Mouse (Mus musculus): ENCODE results near the gene Pus3. TPM values are rescaled to one million over a fixed set of nuclear protein-coding genes. Genes with fewer than 3 reads are reported as not detected.
"Not testable (repeated sequence)": the region's sequence is repeated elsewhere in the genome, so short reads cannot be mapped to it uniquely, and the experiment has no call there.

Pus3 gene
- total and polyA plus RNA-seq, 2 experiments from 2014 or later = 9.6 to 13.3 TPM

DNA sequence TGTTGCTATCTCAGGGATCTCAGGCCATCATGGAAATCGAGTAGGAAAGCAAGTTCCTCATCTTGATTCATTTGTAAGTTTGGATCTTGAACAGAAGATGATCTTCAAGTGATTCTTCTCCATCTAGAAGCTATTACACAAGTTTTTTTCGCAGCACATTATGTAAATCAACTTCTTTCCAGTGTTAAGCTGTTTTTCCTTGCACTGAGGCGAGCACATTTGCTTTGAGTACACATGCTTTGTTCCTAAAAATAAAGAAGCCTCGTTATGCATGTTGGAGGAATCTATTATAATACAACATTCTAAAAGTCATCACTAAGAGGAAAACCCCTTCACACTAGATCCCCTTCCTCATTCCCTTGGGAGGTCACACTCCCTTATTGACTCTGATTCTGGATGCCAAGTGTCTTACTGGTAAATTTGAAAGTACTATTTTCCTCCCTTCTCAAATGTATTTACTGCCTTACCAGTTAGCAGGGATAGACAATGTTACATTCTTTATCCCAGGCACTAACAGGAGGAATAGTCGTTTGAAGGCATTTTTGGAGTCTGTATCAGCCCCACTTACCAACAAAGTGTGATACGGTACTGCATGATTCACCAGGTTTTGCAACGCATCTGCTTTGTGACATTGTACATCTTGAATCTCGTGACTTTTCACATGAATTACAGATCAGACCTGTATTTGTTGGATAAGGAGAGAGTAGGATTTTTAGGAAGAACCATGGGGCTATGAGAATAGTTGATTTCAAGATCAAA lies 49.4 kb downstream of the Pus3 start:
- Histone ChIP-seq H3K9me3 (ENCODE audit: low read length) (no peaks in the 10 kb centered on the region), H3K27ac (ENCODE audit: low read depth, low read length) (no peak overlapping the region), H3K4me3 (ENCODE audit: low read depth, low read length) (no peak overlapping the region), H3K36me3 (ENCODE audit: insufficient read depth, low read length) (no peaks in the 10 kb centered on the region), H3K9ac (replicated peaks; ENCODE audit: low read length, poor library complexity, severe bottlenecking) (no peak overlapping the region), H3K4me2 (ENCODE audit: low read depth, low read length, poor library complexity, severe bottlenecking) (no peak overlapping the region), H3K27me3 (ENCODE audit: insufficient read depth, low read length) (no peaks in the 10 kb centered on the region), H3K4me1 (ENCODE audit: insufficient read depth, low read length) (no peaks in the 10 kb centered on the region)
- 64% methylated on average over 8 of the region's 8 CpGs for WGBS
- ATAC-seq (ENCODE audit: low FRiP score) (no peak), DNase-seq (ENCODE audit: low spot score) (no peak)
- TF ChIP-seq CTCF (IDR thresholded peaks at IDR 0.05) = no peak

DNA sequence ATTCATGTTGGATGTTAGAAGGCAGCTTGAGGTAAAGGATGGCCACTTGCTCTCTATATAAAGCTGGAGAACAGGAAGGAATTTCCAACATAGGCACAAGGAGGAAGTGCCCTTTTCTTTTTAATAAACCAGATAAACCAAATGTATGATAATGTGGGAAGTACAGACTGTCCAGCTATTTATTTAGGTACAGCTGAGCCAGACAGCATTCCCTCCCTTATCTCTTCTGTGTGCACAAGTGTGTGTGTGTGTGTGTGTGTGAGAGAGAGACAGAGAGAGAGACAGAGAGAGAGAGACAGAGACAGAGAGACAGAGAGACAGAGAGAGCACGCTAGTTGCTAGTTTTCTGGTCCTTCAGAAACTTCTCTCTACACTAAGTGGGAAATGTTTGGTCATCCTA lies 53.4 kb downstream of the Pus3 start, which contains the start of gene Pate4:
Pate4 (minus strand) TSS at position 101 of the 400 bp plus-strand sequence.
- ATAC-seq (ENCODE audit: low FRiP score) (no peak), DNase-seq (ENCODE audit: low spot score) (no peak)
- WGBS = 82% methylated on average over 1 of the region's 1 CpGs
- H3K9ac ChIP-seq (replicated peaks; ENCODE audit: low read length, poor library complexity, severe bottlenecking) = no peak within 1 kb of the TSS
- no peaks in the 10 kb centered on the region for H3K4me1 ChIP-seq (ENCODE audit: insufficient read depth, low read length)
- no peak for TF ChIP-seq CTCF (IDR thresholded peaks at IDR 0.05)
- no peaks in the 10 kb centered on the region for H3K27me3 ChIP-seq (ENCODE audit: insufficient read depth, low read length)
- H3K36me3 ChIP-seq (ENCODE audit: insufficient read depth, low read length) = no peaks in the 10 kb centered on the region
- H3K4me2 ChIP-seq (ENCODE audit: low read depth, low read length, poor library complexity, severe bottlenecking) = no peak within 1 kb of the TSS
- H3K4me3 ChIP-seq (ENCODE audit: low read depth, low read length) = no peak within 1 kb of the TSS
- H3K27ac ChIP-seq (ENCODE audit: low read depth, low read length) = no peak within 1 kb of the TSS
- no peaks in the 10 kb centered on the region for H3K9me3 ChIP-seq (ENCODE audit: low read length)

DNA sequence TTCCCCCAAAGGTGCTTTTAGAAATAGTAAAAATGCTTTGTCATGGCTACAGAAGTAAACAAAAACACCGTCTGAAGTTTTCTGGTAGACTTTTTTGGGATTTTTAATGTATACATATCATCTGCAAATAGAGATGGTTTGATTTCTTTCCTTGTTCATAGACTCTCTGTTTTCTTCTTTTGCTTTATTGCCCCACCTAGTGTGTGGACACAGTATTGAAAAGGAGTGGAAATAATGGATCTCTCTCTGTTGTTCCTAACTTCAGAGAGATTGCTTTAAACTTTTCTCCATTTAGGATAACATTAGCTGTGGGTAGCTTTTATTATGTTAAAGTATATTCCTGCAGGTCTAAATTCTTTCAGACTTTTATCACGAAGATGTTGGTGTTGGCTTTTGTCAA lies 55.6 kb downstream of the Pus3 start:
- Histone ChIP-seq H3K36me3 (ENCODE audit: insufficient read depth, low read length) (no peaks in the 10 kb centered on the region), H3K27me3 (ENCODE audit: insufficient read depth, low read length) (no peaks in the 10 kb centered on the region), H3K4me3 (ENCODE audit: low read depth, low read length) (no peak overlapping the region), H3K9me3 (ENCODE audit: low read length) (no peaks in the 10 kb centered on the region), H3K9ac (replicated peaks; ENCODE audit: low read length, poor library complexity, severe bottlenecking) (no peak overlapping the region), H3K27ac (ENCODE audit: low read depth, low read length) (no peak overlapping the region), H3K4me2 (ENCODE audit: low read depth, low read length, poor library complexity, severe bottlenecking) (no peak overlapping the region), H3K4me1 (ENCODE audit: insufficient read depth, low read length) (no peaks in the 10 kb centered on the region)
- TF ChIP-seq CTCF (IDR thresholded peaks at IDR 0.05) = peak; percentile 54
- no peak for ATAC-seq (ENCODE audit: low FRiP score)
- no peak for DNase-seq (ENCODE audit: low spot score)
- 27% methylated on average over 2 of the region's 2 CpGs for WGBS

DNA sequence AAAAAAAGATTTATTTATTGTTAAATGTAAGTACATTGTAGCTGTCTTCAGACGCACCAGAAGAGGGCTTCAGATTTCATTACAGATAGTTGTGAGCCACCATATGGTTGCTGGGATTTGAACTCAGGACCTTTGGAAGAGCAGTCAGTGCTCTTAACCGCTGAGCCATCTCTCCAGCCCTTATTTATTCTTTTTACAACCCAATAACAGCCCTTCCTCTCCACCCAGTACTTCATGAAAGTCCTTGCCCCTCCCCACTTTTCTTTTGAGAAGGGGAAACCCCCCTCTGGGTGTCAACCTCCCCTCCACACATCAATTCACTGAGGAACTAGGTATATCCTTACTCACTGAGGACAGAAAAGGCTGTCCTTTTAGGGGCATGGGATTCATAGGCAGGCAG lies 58.4 kb downstream of the Pus3 start:
- 69% methylated on average over 2 of the region's 2 CpGs for WGBS
- not testable (repeated sequence) for ATAC-seq (ENCODE audit: low FRiP score); H3K27ac ChIP-seq (ENCODE audit: low read depth, low read length)

More for the DNA sequence above, 58.4 kb downstream of the Pus3 start:
- H3K9me3 ChIP-seq (ENCODE audit: low read length); H3K4me2 ChIP-seq (ENCODE audit: low read depth, low read length, poor library complexity, severe bottlenecking); H3K27me3 ChIP-seq (ENCODE audit: insufficient read depth, low read length); H3K9ac ChIP-seq (replicated peaks; ENCODE audit: low read length, poor library complexity, severe bottlenecking); H3K4me1 ChIP-seq (ENCODE audit: insufficient read depth, low read length); DNase-seq (ENCODE audit: low spot score); H3K36me3 ChIP-seq (ENCODE audit: insufficient read depth, low read length); H3K4me3 ChIP-seq (ENCODE audit: low read depth, low read length): not testable (repeated sequence)

Other genes starting within 250 kb of the Pus3 start
- gene Cdon, start 137.5 kb upstream of the Pus3 start, total RNA-seq (2014; rRNA removed) = 11.4 and 12.3 TPM in 2 replicates
- gene Cdon, start 137.5 kb upstream of the Pus3 start, polyA plus RNA-seq (2015; fragmentation: Nextera tagmentation; extraction: Ambion mirVana) = 0.65 and 0.81 TPM in 2 replicates
- not detected in 2 replicates for gene Gm1113, start 40.3 kb upstream of the Pus3 start, total RNA-seq (2014; rRNA removed)
- gene Gm1113, start 40.3 kb upstream of the Pus3 start, polyA plus RNA-seq (2015; fragmentation: Nextera tagmentation; extraction: Ambion mirVana) = not detected in 2 replicates
- 24.1 and 28.6 TPM in 2 replicates for gene Ddx25, start 67 bp upstream of the Pus3 start, total RNA-seq (2014; rRNA removed)
- gene Ddx25, start 67 bp upstream of the Pus3 start, polyA plus RNA-seq (2015; fragmentation: Nextera tagmentation; extraction: Ambion mirVana) = 28.5 and 28.7 TPM in 2 replicates
- 0.14 and 0.33 TPM in 2 replicates for gene Pate2, start 11.7 kb downstream of the Pus3 start, total RNA-seq (2014; rRNA removed)
- 0.42 and 0.54 TPM in 2 replicates for gene Pate2, start 11.7 kb downstream of the Pus3 start, polyA plus RNA-seq (2015; fragmentation: Nextera tagmentation; extraction: Ambion mirVana)
- 7.9 and 8.9 TPM in 2 replicates for gene Hyls1, start 11.8 kb downstream of the Pus3 start, total RNA-seq (2014; rRNA removed)
- gene Hyls1, start 11.8 kb downstream of the Pus3 start, polyA plus RNA-seq (2015; fragmentation: Nextera tagmentation; extraction: Ambion mirVana) = 9.2 and 10.7 TPM in 2 replicates
- gene Pate4, start 53.3 kb downstream of the Pus3 start, total RNA-seq (2014; rRNA removed) = not detected in 2 replicates
- gene Pate4, start 53.3 kb downstream of the Pus3 start, polyA plus RNA-seq (2015; fragmentation: Nextera tagmentation; extraction: Ambion mirVana) = not detected in 2 replicates
- not detected in 2 replicates for gene Pate3, start 89.6 kb downstream of the Pus3 start, total RNA-seq (2014; rRNA removed)
- not detected in 2 replicates for gene Pate3, start 89.6 kb downstream of the Pus3 start, polyA plus RNA-seq (2015; fragmentation: Nextera tagmentation; extraction: Ambion mirVana)
- gene Pate1, start 128.8 kb downstream of the Pus3 start, total RNA-seq (2014; rRNA removed) = not detected in 2 replicates
- gene Pate1, start 128.8 kb downstream of the Pus3 start, polyA plus RNA-seq (2015; fragmentation: Nextera tagmentation; extraction: Ambion mirVana) = not detected in 2 replicates
- not detected in 2 replicates for gene Gm17677, start 182.5 kb downstream of the Pus3 start, total RNA-seq (2014; rRNA removed)
- gene Gm17677, start 182.5 kb downstream of the Pus3 start, polyA plus RNA-seq (2015; fragmentation: Nextera tagmentation; extraction: Ambion mirVana) = not detected in 2 replicates
- gene Gm17727, start 219.5 kb downstream of the Pus3 start, total RNA-seq (2014; rRNA removed) = not detected in 2 replicates
- gene Gm17727, start 219.5 kb downstream of the Pus3 start, polyA plus RNA-seq (2015; fragmentation: Nextera tagmentation; extraction: Ambion mirVana) = not detected in 2 replicates
- gene Gm27235, start 231.5 kb downstream of the Pus3 start, total RNA-seq (2014; rRNA removed) = not detected in 2 replicates
- gene Gm27235, start 231.5 kb downstream of the Pus3 start, polyA plus RNA-seq (2015; fragmentation: Nextera tagmentation; extraction: Ambion mirVana) = not detected in 2 replicates
- not detected in 2 replicates for gene D730048I06Rik, start 231.5 kb downstream of the Pus3 start, total RNA-seq (2014; rRNA removed)
- not detected in 2 replicates for gene D730048I06Rik, start 231.5 kb downstream of the Pus3 start, polyA plus RNA-seq (2015; fragmentation: Nextera tagmentation; extraction: Ambion mirVana)